Mouse (Mus musculus): ENCODE measurements around the gene Mpo.

GRCm38 (mm10) chr11:87841436-87841835 lies 48.1 kb downstream of the Mpo start:
- TF ChIP-seq POLR2A (IDR thresholded peaks at IDR 0.05; ENCODE audit: insufficient read depth, low read depth, low read length): no peak
- TF ChIP-seq CTCF (IDR thresholded peaks at IDR 0.05; ENCODE audit: insufficient read depth, low read depth, low read length): no peak

Measured in olfactory bulb, adult 2 months (tissue).